Mouse (Mus musculus): ENCODE data around the gene Gorasp2.

GRCm38 (mm10) chr2:70647681-70648080 is 13.7 kb upstream of the Gorasp2 start:
- no peak for TF ChIP-seq FLI1 (IDR thresholded peaks at IDR 0.05; ENCODE audit: low read length)
- no peak for TF ChIP-seq GATA1 (IDR thresholded peaks at IDR 0.05; ENCODE audit: borderline replicate concordance, low read length)
